Mouse (Mus musculus): ENCODE measurements around the gene Atxn7l2.
"Not testable (repeated sequence)": the region's sequence is repeated elsewhere in the genome, so short reads cannot be mapped to it uniquely, and the experiment has no call there.

DNA sequence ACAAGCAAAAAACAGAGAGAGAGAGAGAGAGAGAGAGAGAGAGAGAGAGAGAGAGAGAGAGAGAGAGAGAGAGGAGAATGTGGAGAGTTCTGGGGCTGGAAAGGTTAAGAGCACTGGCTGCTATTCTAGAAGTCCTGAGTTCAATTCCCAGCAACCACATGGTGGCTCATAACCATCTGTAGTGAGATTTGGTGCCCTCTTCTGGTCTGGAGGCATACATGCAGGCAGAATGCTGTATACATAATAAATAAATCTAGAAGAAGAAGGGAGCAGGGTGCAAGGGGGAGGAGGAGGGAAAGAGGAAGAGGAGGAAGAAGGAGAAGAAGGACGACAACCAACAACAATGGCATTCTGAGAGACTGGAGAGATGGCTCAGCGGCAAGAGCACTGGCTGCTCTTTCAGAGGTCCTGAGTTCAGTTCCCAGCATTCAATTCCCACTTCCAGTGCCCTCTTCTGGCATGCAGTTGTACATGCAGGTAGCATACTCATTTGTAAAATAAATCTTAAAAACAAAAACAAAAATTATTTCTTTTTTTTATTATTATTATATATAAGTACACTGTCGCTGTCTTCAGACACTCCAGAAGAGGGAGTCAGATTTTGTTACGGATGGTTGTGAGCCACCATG lies 26.9 kb upstream of the Atxn7l2 start:
- TF ChIP-seq GATA1 (IDR thresholded peaks at IDR 0.05; ENCODE audit: borderline replicate concordance, low read length); FLI1 (IDR thresholded peaks at IDR 0.05; ENCODE audit: low read length): not testable (repeated sequence)
